Mouse (Mus musculus): ENCODE results near the gene Rhod.

GRCm38 (mm10) chr19:4476601-4477257 lies 37.5 kb upstream of the Rhod start:
- TF ChIP-seq CTCF (IDR thresholded peaks at IDR 0.05; ENCODE audit: extremely low read depth, insufficient read length, insufficient replicate concordance, low read depth, low read length) (no peak), POLR2A (IDR thresholded peaks at IDR 0.05; ENCODE audit: low read depth, low read length) (no peak)
